Mouse (Mus musculus): Measurements from ENCODE around the gene Serpina3g.

Gene Serpina3g

DNA sequence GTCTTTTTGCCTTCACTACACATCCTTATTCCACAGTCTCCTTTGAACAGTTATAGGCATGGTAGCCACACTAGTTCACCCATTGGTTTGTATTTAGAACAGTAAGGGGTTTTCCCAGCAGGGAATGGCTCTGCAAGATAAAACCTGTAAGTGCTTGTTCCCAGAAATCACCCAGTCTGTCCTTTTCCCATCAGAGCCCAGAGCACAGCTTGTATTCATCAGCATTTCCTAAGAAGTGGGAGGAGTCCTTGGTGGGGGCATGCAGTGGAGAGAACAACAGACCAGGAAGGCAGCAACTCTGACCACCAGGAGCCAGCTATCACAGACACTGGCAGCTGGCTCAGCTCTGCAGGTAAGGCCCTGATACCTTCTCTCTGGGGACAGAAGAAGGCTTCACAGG is 26.8 kb downstream of the Serpina3g start, which contains the start of gene Serpina3i:
Gene Serpina3i (plus strand): TSS at position 260 of the 400 bp plus-strand sequence.
- in situ Hi-C loops (cut with MboI; ENCODE audit: low pct_unique_long_range_greater_than_20kb in 1 of 2, low sequenced_read_pairs in 2 of 2, unreplicated experiment in 1 of 2): loop anchor here in 1 of 2 experiments (5.0 kb wide), 1 partner anchor 51 kb away; the partner anchor contains the start of gene Serpina3f

DNA sequence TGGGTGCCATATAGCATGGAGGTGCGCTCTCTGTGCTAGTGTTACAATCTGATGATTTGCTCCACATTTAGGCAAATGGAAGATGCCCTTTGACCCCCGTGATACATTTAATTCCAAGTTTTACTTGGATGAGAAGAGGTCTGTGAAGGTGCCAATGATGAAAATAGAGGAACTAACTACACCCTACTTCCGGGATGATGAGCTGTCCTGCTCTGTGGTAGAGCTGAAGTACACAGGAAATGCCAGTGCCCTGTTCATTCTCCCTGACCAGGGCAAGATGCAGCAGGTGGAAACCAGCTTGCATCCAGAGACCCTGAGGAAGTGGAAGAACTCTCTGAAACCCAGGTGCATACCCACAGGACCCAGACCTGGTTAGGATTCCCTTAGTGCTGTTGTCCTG is 30.3 kb downstream of the Serpina3g start:
- in situ Hi-C loops (cut with MboI; ENCODE audit: low pct_unique_long_range_greater_than_20kb in 1 of 2, low sequenced_read_pairs in 2 of 2, unreplicated experiment in 1 of 2): no loop called here

DNA sequence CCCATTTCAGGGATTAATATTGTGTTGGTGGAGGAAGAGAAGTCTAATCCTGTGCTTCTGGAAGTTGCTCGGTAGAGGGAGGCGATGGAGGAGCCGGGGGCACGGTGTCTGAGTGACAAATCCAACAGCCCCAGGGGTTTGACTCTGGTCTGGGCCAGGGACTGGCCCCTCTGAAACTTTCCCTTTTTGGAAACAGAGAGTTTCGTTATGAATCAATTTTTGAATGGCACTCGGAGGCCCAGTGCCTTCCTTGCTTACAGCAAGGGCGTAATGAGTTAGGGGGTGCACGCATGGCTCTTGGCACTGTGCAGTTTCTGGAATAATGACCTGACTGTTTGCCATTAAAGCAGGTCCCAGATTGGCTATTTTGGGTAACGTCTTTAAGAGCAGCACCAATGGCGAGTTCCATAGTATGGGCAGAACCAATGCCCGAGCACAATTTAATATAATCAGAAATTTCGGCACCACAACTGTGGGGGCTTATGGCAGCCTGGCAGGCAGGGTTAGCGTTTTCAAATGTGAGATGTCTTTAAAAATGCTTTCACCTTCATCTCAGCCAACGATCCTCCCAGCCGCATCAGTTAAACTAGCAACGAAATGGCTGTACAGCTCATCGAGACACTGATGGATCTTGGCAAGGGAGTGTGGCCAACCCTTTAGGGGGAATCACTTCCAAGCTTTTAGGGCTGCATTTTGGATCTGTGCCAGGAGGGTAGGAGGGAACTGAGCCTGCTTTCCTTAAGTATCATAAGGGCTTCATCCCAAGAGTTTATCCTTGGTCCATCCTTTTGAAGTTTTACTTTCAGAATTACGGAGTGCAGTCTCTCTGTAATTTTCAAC is 42.4 kb downstream of the Serpina3g start:
- in situ Hi-C loops (cut with MboI; ENCODE audit: low pct_unique_long_range_greater_than_20kb in 1 of 2, low sequenced_read_pairs in 2 of 2, unreplicated experiment in 1 of 2): no loop called here

DNA sequence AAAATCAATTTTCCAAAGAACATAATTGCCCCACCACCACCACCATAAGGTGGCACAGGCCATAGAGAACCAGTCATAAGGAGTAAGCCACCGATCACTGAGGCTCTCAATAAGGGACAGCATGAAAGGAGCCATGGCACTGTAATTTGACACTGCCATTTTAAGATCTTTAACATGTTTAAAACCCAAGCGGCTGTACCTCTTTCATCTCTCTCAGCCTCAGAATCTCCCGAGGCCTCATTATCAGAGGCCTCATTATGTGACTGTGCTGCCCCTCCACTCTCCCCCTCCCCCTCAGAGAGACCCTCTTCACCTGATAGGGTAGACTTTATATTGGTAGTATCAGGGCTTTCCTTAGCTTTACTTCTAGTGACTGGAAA is 43.0 kb downstream of the Serpina3g start:
- in situ Hi-C loops (cut with MboI; ENCODE audit: low pct_unique_long_range_greater_than_20kb in 1 of 2, low sequenced_read_pairs in 2 of 2, unreplicated experiment in 1 of 2): no loop called here

DNA sequence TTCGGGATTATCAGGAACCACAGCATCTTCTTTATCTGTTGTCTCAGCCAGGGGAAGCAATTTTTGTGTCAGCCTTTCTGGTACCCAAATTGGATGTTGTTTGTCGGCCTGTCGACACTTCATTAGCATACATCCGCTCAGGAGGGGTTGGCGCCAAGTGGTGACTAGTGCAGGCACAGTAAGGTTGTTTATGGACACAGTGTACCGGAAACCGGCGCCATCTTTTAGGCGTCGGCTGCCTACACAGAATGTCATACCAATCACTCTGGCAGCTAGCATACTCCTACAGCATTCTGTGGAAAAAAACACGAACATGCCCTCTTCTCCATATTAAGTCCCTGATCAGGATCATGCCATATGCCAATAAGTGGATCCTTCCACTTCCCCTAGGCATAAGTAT is 47.3 kb downstream of the Serpina3g start:
- in situ Hi-C loops (cut with MboI; ENCODE audit: low pct_unique_long_range_greater_than_20kb in 1 of 2, low sequenced_read_pairs in 2 of 2, unreplicated experiment in 1 of 2): no loop called here

DNA sequence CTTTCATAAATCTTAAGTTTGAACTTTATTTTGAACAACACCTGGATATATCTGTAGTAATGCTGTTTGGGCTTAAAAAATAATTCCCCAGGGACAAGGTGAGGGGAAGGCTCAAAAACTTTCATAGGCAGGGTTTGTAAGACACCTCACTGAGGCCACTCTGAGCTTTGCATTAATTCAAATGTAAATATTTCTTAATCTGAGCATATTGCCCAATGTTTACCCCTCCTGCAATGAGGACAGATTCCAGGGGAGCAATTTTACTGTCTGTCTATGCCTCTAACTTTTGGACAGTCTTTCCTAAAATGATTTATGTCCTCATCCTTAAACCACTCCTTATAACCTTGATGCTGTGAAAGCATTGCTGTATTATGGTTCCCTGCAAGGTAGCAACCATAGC is 52.3 kb downstream of the Serpina3g start:
- in situ Hi-C loops (cut with MboI; ENCODE audit: low pct_unique_long_range_greater_than_20kb in 1 of 2, low sequenced_read_pairs in 2 of 2, unreplicated experiment in 1 of 2): no loop called here

DNA sequence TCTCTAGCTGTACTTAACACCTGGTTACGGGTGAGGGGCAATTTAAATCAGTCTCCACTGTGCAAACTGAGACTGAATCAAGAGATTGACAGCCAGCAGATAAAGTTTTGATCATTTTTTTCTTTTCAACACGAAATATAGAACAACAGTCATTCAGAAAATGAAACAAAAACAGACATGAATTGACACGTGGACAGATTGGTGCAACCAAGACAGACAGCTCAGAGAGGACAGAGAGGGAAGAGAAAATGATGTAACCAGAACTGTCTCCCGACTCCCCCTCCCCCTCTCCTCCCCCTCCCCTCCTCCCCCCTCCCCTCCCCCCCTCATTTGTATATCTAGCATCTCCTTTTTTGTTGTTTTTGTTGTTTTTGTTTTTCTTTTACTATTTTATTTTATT is 53.8 kb downstream of the Serpina3g start:
- in situ Hi-C loops (cut with MboI; ENCODE audit: low pct_unique_long_range_greater_than_20kb in 1 of 2, low sequenced_read_pairs in 2 of 2, unreplicated experiment in 1 of 2): no loop called here

Data from mouse embryonic stem cell (cell line).